Mouse (Mus musculus) limb, embryonic 15.5 days (tissue): Measurements from ENCODE around the gene Sars. TPM values are rescaled to one million over a fixed set of nuclear protein-coding genes. Genes with fewer than 3 reads are reported as not detected.

ENCODE experiments used
- ATAC-seq: fragments of 200-750 bp; cut with Nextera tagmentation; 2 replicates; pipeline ENCODE4 v1.8.0; 2017; ENCODE audit warnings: low read depth, moderate TSS enrichment; ENCODE audit not compliant: insufficient number of reproducible peaks, low FRiP score, low TSS enrichment
- H3K27ac ChIP-seq: fragments of 300-500 bp; sonication (generic); 2 replicates; pipeline ENCODE4 v1.5.1; 2015; ENCODE audit warnings: moderate library complexity, mild to moderate bottlenecking, inconsistent platforms
- H3K27me3 ChIP-seq: fragments of 300-500 bp; sonication (generic); 2 replicates; pipeline ENCODE4 v1.6.1; 2015; ENCODE audit warnings: inconsistent platforms
- H3K36me3 ChIP-seq: fragments of 300-500 bp; sonication (generic); 2 replicates; pipeline ENCODE4 v1.6.1; 2015; ENCODE audit warnings: inconsistent platforms
- H3K4me1 ChIP-seq: fragments of 300-500 bp; sonication (generic); 2 replicates; pipeline ENCODE4 v1.6.1; 2015; ENCODE audit warnings: inconsistent platforms
- H3K4me2 ChIP-seq: fragments of 300-500 bp; sonication (generic); 2 replicates; pipeline ENCODE4 v1.6.1; 2015; ENCODE audit warnings: mild to moderate bottlenecking, inconsistent platforms
- H3K4me3 ChIP-seq: fragments of 300-500 bp; sonication (generic); 2 replicates; pipeline ENCODE4 v1.5.1; 2015; ENCODE audit warnings: mild to moderate bottlenecking, inconsistent platforms
- H3K9ac ChIP-seq: fragments of 300-500 bp; sonication (generic); 2 replicates; pipeline ENCODE4 v1.6.1; 2015; ENCODE audit warnings: inconsistent platforms
- H3K9me3 ChIP-seq: fragments of 300-500 bp; sonication (generic); 2 replicates; pipeline ENCODE4 v1.6.1; 2016; ENCODE audit warnings: inconsistent platforms
- WGBS: fragments of 180-500 bp; shearing (Covaris S2); methylation state at CpG from one replicate; pipeline ENCODE4 v1.1.7; 2015; 5-methylcytosine and 5-hydroxymethylcytosine counted together
- polyA plus RNA-seq: library from polyadenylated mRNA; unstranded; fragments of >200 nt; fragmentation: Nextera tagmentation; extraction: Ambion mirVana; gene quantifications from 2 replicates; pipeline ENCODE4 v1.2.1, GENCODE M21; 2015

Gene Sars
- polyA plus RNA-seq, 1 experiment from 2014 or later = 115 TPM

DNA sequence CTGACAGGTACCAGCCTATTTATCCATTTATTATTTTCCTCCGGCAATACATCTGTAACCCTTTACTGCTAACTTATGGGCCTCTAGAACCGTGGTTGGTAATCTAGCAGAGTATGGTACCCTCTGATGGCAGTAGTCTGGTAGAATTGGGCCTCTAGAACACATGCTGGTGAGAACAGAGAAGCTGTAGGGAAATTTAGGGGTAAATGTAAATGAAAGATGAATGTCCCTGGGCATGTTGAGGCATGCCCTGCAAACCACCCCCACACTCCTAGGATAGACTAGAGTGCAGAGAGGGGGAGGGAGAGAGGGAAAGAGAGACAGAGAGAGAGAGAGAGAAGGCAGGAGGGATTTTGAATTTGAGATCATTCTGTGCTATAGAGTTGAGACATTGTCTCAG is 60.6 kb downstream of the Sars start:
- WGBS = 24% methylated on average over 2 of the region's 2 CpGs
- Histone ChIP-seq H3K9me3 (no peaks in the 10 kb centered on the region), H3K36me3 (peaks cover 9% of the 10 kb centered on the region; the same call in 1 of the 2 replicates), H3K4me2 (peak overlapping the region; percentile 71), H3K9ac (no peak overlapping the region), H3K4me1 (peaks cover 32% of the 10 kb centered on the region), H3K27me3 (no peaks in the 10 kb centered on the region), H3K4me3 (peak overlapping the region; percentile 72), H3K27ac (no peak overlapping the region)
- ATAC-seq = no peak

DNA sequence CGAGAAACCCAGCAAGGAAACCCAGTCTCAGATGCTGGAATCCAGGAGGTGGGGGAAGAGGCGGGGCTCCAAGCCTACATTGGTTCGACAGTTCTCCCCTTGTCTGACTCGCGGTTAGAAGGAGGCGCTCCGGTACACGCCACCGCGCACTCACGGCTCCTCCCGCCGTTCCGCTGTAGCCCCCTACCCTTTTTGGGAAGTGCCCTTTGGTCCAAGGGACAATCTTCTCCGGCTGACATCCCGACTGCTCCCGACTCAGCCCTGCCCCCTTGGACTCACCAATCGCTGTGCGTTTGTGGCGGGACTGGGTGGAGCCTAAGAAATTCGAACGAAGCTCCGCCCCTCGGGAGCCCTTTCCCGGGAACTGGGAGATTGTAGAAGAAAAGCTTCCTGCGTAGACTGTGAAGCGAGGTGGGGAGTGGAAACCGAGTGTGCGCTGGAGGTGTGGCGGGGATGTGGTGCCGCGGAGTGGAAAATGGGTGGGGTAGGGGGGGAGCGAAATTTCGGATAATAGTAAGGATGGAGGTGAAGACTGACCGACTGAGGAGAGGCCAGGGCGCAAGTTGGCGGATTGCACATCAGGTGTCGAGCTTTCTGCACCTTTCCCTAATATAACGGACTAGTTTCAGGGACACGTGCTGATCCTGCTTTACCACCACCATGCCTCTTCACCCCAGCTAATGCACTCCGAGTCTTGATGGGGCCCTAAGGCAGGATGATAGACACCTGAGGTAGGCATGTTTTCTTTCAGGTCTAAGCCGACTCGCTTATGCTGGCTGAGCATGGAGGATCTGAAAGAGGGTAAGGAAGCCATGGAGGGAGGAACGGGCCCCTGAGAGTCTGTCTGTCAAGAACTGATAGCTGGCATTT is 61.3 kb downstream of the Sars start, which contains the start of gene Psrc1:
TSS of gene Psrc1 (plus strand) at position 355 of the 870 bp plus-strand sequence.
- Histone ChIP-seq H3K4me2 (peak within 1 kb of the TSS; percentile 71), H3K4me1 (peaks cover 27% of the 10 kb centered on the region), H3K9me3 (no peaks in the 10 kb centered on the region), H3K9ac (peak within 1 kb of the TSS; percentile 29; the same call in 1 of the 2 replicates), H3K27me3 (no peaks in the 10 kb centered on the region), H3K4me3 (peak within 1 kb of the TSS; percentile 72), H3K27ac (peak within 1 kb of the TSS; percentile 75; the same call in 1 of the 2 replicates), H3K36me3 (peaks cover 9% of the 10 kb centered on the region; the same call in 1 of the 2 replicates)
- ATAC-seq = peak; percentile 89
- 1% methylated on average over 44 of the region's 44 CpGs for WGBS

DNA sequence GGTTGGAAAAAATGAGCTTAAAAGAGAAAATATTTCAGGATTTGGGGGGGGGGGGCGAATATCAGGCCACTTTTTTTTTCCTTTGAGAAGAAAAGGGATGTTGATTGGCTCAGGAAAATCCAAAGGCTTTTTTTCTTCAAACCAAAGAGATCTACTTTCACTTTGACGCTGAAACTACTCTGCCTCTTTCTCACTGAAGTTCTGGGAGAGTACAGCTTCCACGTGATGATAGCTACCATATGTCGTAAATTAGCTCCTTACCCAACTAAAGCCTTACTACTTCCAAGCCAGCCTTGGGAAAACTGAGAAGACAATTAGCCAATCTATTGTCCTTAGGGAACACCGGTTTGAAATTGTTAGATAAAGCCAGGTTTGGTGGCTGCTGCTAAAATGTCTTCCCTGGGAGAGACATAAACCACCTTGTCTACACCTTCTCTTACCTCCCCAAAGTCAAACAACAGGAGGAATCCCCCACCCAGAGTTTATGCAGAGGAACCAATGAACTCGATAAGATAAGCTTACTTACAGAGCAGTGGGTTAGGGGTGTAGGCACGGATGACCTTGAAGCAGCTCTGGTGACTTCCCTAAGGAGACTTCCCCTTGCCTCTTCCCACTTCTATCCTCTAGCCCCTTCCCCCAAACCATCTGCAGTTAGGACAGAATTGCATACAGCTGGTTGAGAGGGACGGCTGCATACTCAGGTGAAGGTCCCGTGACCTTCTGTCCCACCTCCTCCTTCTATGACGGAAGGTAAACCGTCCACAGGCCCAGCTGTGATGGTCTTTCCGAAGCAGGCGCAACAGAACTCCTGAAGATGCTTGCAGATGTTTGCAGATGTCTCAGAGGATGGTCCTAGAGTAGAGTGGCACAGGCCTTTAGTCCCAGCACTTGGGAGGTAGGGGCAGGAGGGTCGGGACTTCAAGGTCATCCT is 62.8 kb downstream of the Sars start:
- Histone ChIP-seq H3K9ac (no peak overlapping the region), H3K27ac (peak overlapping the region; percentile 50; the same call in 1 of the 2 replicates), H3K4me2 (peak overlapping the region; percentile 71; the same call in 1 of the 2 replicates), H3K9me3 (no peaks in the 10 kb centered on the region), H3K27me3 (no peaks in the 10 kb centered on the region), H3K4me3 (peak overlapping the region; percentile 11; the same call in 1 of the 2 replicates), H3K4me1 (peaks cover 25% of the 10 kb centered on the region), H3K36me3 (0 out of 2 replicates have a peak, but pooled peaks cover 6% of the 10 kb centered on the region)
- WGBS = 58% methylated on average over 13 of the region's 14 CpGs
- no peak for ATAC-seq

DNA sequence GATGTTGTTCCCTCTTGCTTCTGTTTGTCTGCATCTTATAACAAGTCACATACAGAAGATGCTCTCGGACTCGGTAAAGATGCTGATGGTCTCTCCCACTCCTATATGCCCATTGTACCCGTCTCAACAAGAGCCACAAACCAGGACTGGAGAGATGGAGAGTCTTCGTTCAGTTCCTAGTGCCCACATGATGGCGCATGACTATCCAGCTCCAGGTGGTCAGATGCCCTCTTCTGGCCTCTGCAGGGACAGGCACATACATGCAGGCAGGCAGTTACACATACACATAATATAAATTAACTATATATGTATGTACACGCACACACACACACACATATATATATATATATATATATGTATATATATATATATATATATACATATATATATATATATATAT is 64.3 kb downstream of the Sars start:
- Histone ChIP-seq H3K27me3 (no peaks in the 10 kb centered on the region), H3K9me3 (no peaks in the 10 kb centered on the region), H3K36me3 (0 out of 2 replicates have a peak, but pooled peaks cover 3% of the 10 kb centered on the region), H3K4me2 (no peak overlapping the region), H3K4me1 (peaks cover 25% of the 10 kb centered on the region), H3K27ac (no peak overlapping the region), H3K9ac (no peak overlapping the region), H3K4me3 (no peak overlapping the region)
- WGBS = 83% methylated on average over 6 of the region's 6 CpGs
- no peak for ATAC-seq

DNA sequence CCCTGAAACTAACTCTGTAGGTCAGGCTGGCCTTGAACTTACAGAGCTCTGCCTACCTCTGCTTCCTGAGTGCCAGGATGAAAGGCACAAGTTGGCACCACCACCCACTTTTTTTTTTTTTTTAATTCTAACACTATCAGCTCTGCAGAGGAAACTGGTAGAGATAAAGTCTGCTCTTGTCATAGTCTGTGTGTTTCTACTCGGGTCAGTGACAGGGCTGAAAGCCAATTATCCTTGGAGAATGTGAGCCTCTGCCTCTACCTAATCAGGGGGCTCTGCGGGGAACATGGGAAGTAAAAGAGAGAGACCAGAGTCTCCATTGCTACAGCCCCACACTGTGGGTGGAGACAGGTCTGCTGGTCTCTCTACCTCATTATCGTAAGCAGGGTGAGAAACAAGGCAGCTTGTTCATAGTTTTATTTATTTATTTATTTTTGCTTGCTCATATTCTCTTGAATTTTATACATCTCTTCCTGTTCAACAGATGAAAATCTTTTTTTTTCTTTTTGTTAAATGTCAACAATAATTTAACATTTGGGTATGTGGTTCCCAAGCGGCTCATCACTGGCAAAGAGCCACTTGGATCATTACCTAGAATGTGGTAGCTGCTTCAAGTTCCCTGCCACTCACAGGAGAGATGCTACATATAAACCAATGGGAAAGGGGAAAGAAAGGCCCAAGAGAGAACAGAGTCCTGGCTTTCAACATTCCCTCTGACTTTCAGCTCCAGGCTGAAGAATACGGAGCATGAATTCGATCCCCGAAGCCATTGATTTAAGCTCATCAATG is 65.9 kb downstream of the Sars start:
- no peak overlapping the region for H3K9ac ChIP-seq
- WGBS = 78% methylated on average over 7 of the region's 7 CpGs
- H3K27me3 ChIP-seq = no peaks in the 10 kb centered on the region
- no peak overlapping the region for H3K4me2 ChIP-seq
- H3K4me3 ChIP-seq = no peak overlapping the region
- H3K36me3 ChIP-seq = no peaks in the 10 kb centered on the region
- no peaks in the 10 kb centered on the region for H3K9me3 ChIP-seq
- H3K27ac ChIP-seq = no peak overlapping the region
- ATAC-seq = no peak
- H3K4me1 ChIP-seq = peaks cover 12% of the 10 kb centered on the region

Other genes starting within 250 kb of the Sars start
- 2.4 and 3.1 TPM in 2 replicates for gene Cyb561d1, start 244.0 kb downstream of the Sars start, polyA plus RNA-seq
- gene Atxn7l2, start 234.3 kb downstream of the Sars start, polyA plus RNA-seq = 18.0 and 18.7 TPM in 2 replicates
- 2.8 and 7.6 TPM in 2 replicates for gene Sypl2, start 218.6 kb downstream of the Sars start, polyA plus RNA-seq
- gene Psma5, start 188.3 kb downstream of the Sars start, polyA plus RNA-seq = 254 and 257 TPM in 2 replicates
- 10.2 and 12.8 TPM in 2 replicates for gene Sort1, start 161.1 kb downstream of the Sars start, polyA plus RNA-seq
- not detected in 2 replicates for gene Mybphl, start 80.3 kb downstream of the Sars start, polyA plus RNA-seq
- 37.8 and 40.2 TPM in 2 replicates for gene Psrc1, start 61.4 kb downstream of the Sars start, polyA plus RNA-seq
- 11.7 and 11.9 TPM in 2 replicates for gene Celsr2, start 29.7 kb downstream of the Sars start, polyA plus RNA-seq
- 0.26 TPM in 1 of 2 replicates, not detected in the other for gene 1700013F07Rik, start 88.9 kb upstream of the Sars start, polyA plus RNA-seq
- gene 5330417C22Rik, start 91.3 kb upstream of the Sars start, polyA plus RNA-seq = 0.63 and 0.77 TPM in 2 replicates
- gene Tmem167b, start 117.3 kb upstream of the Sars start, polyA plus RNA-seq = 52.2 and 53.4 TPM in 2 replicates
- 48.7 and 53.5 TPM in 2 replicates for gene Taf13, start 126.5 kb upstream of the Sars start, polyA plus RNA-seq
- gene Wdr47, start 146.1 kb upstream of the Sars start, polyA plus RNA-seq = 15.8 and 18.1 TPM in 2 replicates
- 91.5 and 98.2 TPM in 2 replicates for gene Clcc1, start 208.7 kb upstream of the Sars start, polyA plus RNA-seq